Mouse (Mus musculus): Measurements from ENCODE around the gene Armc2. TPM values are rescaled to one million over a fixed set of nuclear protein-coding genes. Genes with fewer than 3 reads are reported as not detected.

Gene Armc2
- polyA plus RNA-seq, 1 experiment from 2014 or later = 1.9 TPM

DNA sequence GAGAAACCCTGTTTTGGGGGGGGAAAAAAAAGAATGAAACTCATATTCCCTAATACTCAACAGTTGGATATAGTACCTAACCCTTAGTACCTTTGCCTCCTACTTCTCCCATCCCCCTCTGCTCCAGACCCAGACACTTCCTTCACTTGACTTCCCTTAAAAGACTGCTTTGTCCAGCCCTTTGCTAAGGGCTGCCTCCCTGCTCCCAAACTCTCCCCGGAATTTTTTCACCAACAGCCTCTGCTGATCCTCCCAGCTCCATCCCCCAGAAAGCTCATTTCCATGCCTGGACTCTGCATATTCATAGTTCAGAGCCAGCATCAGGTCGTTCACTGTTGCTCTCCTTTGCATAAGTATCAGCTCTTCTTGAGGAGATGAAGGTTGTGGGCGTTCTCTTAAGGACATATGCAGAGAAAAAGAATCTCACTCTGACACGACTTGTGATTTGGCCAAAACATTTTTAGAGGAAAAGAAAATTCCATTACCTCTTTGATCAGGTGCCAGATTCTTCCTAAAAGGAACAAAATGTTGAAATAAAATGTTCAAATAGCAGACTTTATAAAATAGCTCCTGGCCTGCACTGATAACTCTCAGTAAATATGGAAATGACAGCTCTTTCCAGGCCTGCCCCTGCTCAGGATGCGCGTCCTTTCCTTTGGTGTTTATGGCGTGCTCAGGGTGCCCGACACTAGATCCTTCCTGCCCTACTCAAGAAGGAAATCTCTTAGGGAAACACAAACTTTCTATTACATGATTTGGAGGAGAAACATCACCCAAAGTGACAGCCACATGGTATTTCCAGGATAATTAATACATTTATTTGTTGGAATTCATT is 134.3 kb downstream of the Armc2 start:
- no peak overlapping the region for H3K4me3 ChIP-seq (ENCODE audit: low read depth, low read length)
- H3K27me3 ChIP-seq (ENCODE audit: control insufficient read depth, insufficient read depth, low read length) = no peaks in the 10 kb centered on the region
- no peak overlapping the region for H3K4me2 ChIP-seq (replicated peaks; ENCODE audit: low read depth, low read length)
- WGBS = 43% methylated on average over 8 of the region's 8 CpGs
- no peak overlapping the region for H3K9ac ChIP-seq (replicated peaks; ENCODE audit: low read depth, low read length)
- no peaks in the 10 kb centered on the region for H3K9me3 ChIP-seq (ENCODE audit: control insufficient read depth, low read depth, low read length)
- H3K27ac ChIP-seq (ENCODE audit: low read length) = no peak overlapping the region
- H3K36me3 ChIP-seq (ENCODE audit: control insufficient read depth, insufficient read depth, low read length) = no peaks in the 10 kb centered on the region
- ATAC-seq (ENCODE audit: insufficient number of reproducible peaks, insufficient read depth, low FRiP score, low read depth) = no peak
- H3K4me1 ChIP-seq (ENCODE audit: control insufficient read depth, insufficient read depth, low read length) = no peaks in the 10 kb centered on the region

DNA sequence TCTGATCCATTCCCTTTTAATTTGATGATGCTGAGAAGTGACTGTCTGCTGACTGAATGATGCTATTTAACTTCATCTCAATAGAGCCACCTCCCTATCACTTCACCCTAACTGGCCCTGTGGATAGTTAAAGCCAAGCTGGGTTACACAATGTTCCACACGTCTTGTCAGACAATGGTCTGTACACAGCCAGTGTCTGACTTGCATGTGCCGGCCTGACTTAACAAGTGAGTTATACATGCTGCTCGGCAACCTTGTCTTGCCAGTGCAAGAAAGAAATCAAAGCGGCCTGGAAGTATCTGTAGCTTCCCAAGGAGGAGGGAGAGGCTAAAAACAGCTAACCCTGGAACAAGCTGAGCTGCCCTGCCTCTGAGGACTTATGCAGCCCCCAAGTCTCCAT is 136.8 kb downstream of the Armc2 start:
- H3K27ac ChIP-seq (ENCODE audit: low read length) = no peak overlapping the region
- 53% methylated on average over 4 of the region's 4 CpGs for WGBS
- no peak overlapping the region for H3K4me3 ChIP-seq (ENCODE audit: low read depth, low read length)
- H3K9me3 ChIP-seq (ENCODE audit: control insufficient read depth, low read depth, low read length) = no peaks in the 10 kb centered on the region
- ATAC-seq (ENCODE audit: insufficient number of reproducible peaks, insufficient read depth, low FRiP score, low read depth) = no peak
- no peaks in the 10 kb centered on the region for H3K27me3 ChIP-seq (ENCODE audit: control insufficient read depth, insufficient read depth, low read length)
- H3K9ac ChIP-seq (replicated peaks; ENCODE audit: low read depth, low read length) = no peak overlapping the region
- H3K4me2 ChIP-seq (replicated peaks; ENCODE audit: low read depth, low read length) = no peak overlapping the region
- H3K4me1 ChIP-seq (ENCODE audit: control insufficient read depth, insufficient read depth, low read length) = no peaks in the 10 kb centered on the region
- no peaks in the 10 kb centered on the region for H3K36me3 ChIP-seq (ENCODE audit: control insufficient read depth, insufficient read depth, low read length)

- Histone ChIP-seq H3K4me3 (ENCODE audit: low read depth, low read length) (no peak overlapping the region), H3K27me3 (ENCODE audit: control insufficient read depth, insufficient read depth, low read length) (no peaks in the 10 kb centered on the region), H3K4me1 (ENCODE audit: control insufficient read depth, insufficient read depth, low read length) (no peaks in the 10 kb centered on the region), H3K9ac (replicated peaks; ENCODE audit: low read depth, low read length) (no peak overlapping the region), H3K27ac (ENCODE audit: low read length) (no peak overlapping the region), H3K36me3 (ENCODE audit: control insufficient read depth, insufficient read depth, low read length) (no peaks in the 10 kb centered on the region), H3K9me3 (ENCODE audit: control insufficient read depth, low read depth, low read length) (no peaks in the 10 kb centered on the region), H3K4me2 (replicated peaks; ENCODE audit: low read depth, low read length) (no peak overlapping the region)
- ATAC-seq (ENCODE audit: insufficient number of reproducible peaks, insufficient read depth, low FRiP score, low read depth) = no peak
- WGBS = 21% methylated on average over 1 of the region's 1 CpGs
Observed at GRCm38 (mm10) chr10:41880777-41881176, 137.5 kb downstream of the Armc2 start.

- H3K4me3 ChIP-seq (ENCODE audit: low read depth, low read length) = no peak overlapping the region
- H3K27me3 ChIP-seq (ENCODE audit: control insufficient read depth, insufficient read depth, low read length) = no peaks in the 10 kb centered on the region
- no peaks in the 10 kb centered on the region for H3K36me3 ChIP-seq (ENCODE audit: control insufficient read depth, insufficient read depth, low read length)
- H3K9me3 ChIP-seq (ENCODE audit: control insufficient read depth, low read depth, low read length) = no peaks in the 10 kb centered on the region
- 40% methylated on average over 4 of the region's 4 CpGs for WGBS
- H3K9ac ChIP-seq (replicated peaks; ENCODE audit: low read depth, low read length) = no peak overlapping the region
- no peak overlapping the region for H3K27ac ChIP-seq (ENCODE audit: low read length)
- ATAC-seq (ENCODE audit: insufficient number of reproducible peaks, insufficient read depth, low FRiP score, low read depth) = no peak
- H3K4me1 ChIP-seq (ENCODE audit: control insufficient read depth, insufficient read depth, low read length) = no peaks in the 10 kb centered on the region
- no peak overlapping the region for H3K4me2 ChIP-seq (replicated peaks; ENCODE audit: low read depth, low read length)
Observed at GRCm38 (mm10) chr10:41880206-41880605, 138.0 kb downstream of the Armc2 start.

- no peak for ATAC-seq (ENCODE audit: insufficient number of reproducible peaks, insufficient read depth, low FRiP score, low read depth)
- H3K27ac ChIP-seq (ENCODE audit: low read length) = no peak overlapping the region
- no peaks in the 10 kb centered on the region for H3K9me3 ChIP-seq (ENCODE audit: control insufficient read depth, low read depth, low read length)
- H3K4me2 ChIP-seq (replicated peaks; ENCODE audit: low read depth, low read length) = no peak overlapping the region
- H3K27me3 ChIP-seq (ENCODE audit: control insufficient read depth, insufficient read depth, low read length) = no peaks in the 10 kb centered on the region
- no peaks in the 10 kb centered on the region for H3K4me1 ChIP-seq (ENCODE audit: control insufficient read depth, insufficient read depth, low read length)
- H3K36me3 ChIP-seq (ENCODE audit: control insufficient read depth, insufficient read depth, low read length) = no peaks in the 10 kb centered on the region
- H3K9ac ChIP-seq (replicated peaks; ENCODE audit: low read depth, low read length) = no peak overlapping the region
- 71% methylated on average over 1 of the region's 1 CpGs for WGBS
- H3K4me3 ChIP-seq (ENCODE audit: low read depth, low read length) = no peak overlapping the region
Observed at GRCm38 (mm10) chr10:41879675-41880074, 138.6 kb downstream of the Armc2 start.

DNA sequence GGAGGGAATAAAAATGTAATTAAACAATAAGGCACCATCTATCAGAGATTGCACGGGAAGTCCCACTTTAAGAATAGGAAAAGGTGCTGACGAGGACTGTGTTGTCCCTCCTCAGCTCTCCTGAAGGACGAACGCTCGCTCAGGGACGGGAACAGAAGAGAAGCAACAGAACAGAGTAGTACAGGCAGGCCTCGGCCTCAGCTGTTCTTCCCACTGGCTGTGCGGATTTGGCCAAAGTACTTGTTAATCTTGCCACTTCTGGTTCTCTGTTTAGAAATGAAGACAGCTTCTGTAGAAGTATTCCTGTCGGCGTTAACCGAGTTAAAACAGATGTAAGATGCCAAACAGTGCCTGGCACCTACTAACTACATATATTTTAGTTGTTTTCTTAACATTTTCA is 139.9 kb downstream of the Armc2 start:
- Histone ChIP-seq H3K9ac (replicated peaks; ENCODE audit: low read depth, low read length) (no peak overlapping the region), H3K36me3 (ENCODE audit: control insufficient read depth, insufficient read depth, low read length) (no peaks in the 10 kb centered on the region), H3K27ac (ENCODE audit: low read length) (no peak overlapping the region), H3K4me3 (ENCODE audit: low read depth, low read length) (no peak overlapping the region), H3K4me2 (replicated peaks; ENCODE audit: low read depth, low read length) (no peak overlapping the region), H3K9me3 (ENCODE audit: control insufficient read depth, low read depth, low read length) (no peaks in the 10 kb centered on the region), H3K27me3 (ENCODE audit: control insufficient read depth, insufficient read depth, low read length) (no peaks in the 10 kb centered on the region), H3K4me1 (ENCODE audit: control insufficient read depth, insufficient read depth, low read length) (no peaks in the 10 kb centered on the region)
- ATAC-seq (ENCODE audit: insufficient number of reproducible peaks, insufficient read depth, low FRiP score, low read depth) = no peak
- 82% methylated on average over 11 of the region's 11 CpGs for WGBS

DNA sequence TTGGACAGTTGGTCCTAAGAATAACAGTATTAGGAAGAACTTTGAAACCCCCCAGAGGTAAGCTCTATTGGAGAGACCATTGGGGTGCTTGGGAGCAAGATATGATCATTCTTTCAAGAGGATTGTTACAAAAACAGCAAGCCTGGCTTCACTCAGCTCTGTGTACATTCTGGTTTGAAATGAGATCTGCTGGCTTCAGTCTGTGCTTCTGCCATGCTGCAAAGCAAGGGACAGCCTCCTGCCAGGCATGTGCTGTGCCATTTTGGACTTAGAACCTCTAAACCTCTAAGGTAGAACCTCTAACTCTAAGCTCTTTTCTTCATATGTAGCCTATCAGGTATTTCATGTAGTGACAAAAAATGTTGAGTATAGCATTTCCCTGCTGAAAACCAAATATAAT is 142.6 kb downstream of the Armc2 start:
- no peak for ATAC-seq (ENCODE audit: insufficient number of reproducible peaks, insufficient read depth, low FRiP score, low read depth)
- H3K4me3 ChIP-seq (ENCODE audit: low read depth, low read length) = no peak overlapping the region
- H3K27me3 ChIP-seq (ENCODE audit: control insufficient read depth, insufficient read depth, low read length) = no peaks in the 10 kb centered on the region
- no peak overlapping the region for H3K9ac ChIP-seq (replicated peaks; ENCODE audit: low read depth, low read length)
- no peaks in the 10 kb centered on the region for H3K9me3 ChIP-seq (ENCODE audit: control insufficient read depth, low read depth, low read length)
- no peaks in the 10 kb centered on the region for H3K4me1 ChIP-seq (ENCODE audit: control insufficient read depth, insufficient read depth, low read length)
- no peaks in the 10 kb centered on the region for H3K36me3 ChIP-seq (ENCODE audit: control insufficient read depth, insufficient read depth, low read length)
- no peak overlapping the region for H3K4me2 ChIP-seq (replicated peaks; ENCODE audit: low read depth, low read length)
- no peak overlapping the region for H3K27ac ChIP-seq (ENCODE audit: low read length)

- no peaks in the 10 kb centered on the region for H3K9me3 ChIP-seq (ENCODE audit: control insufficient read depth, low read depth, low read length)
- H3K4me1 ChIP-seq (ENCODE audit: control insufficient read depth, insufficient read depth, low read length) = no peaks in the 10 kb centered on the region
- ATAC-seq (ENCODE audit: insufficient number of reproducible peaks, insufficient read depth, low FRiP score, low read depth) = no peak
- 51% methylated on average over 2 of the region's 2 CpGs for WGBS
- no peak overlapping the region for H3K4me3 ChIP-seq (ENCODE audit: low read depth, low read length)
- H3K27me3 ChIP-seq (ENCODE audit: control insufficient read depth, insufficient read depth, low read length) = no peaks in the 10 kb centered on the region
- no peak overlapping the region for H3K27ac ChIP-seq (ENCODE audit: low read length)
- no peak overlapping the region for H3K4me2 ChIP-seq (replicated peaks; ENCODE audit: low read depth, low read length)
- H3K9ac ChIP-seq (replicated peaks; ENCODE audit: low read depth, low read length) = no peak overlapping the region
- no peaks in the 10 kb centered on the region for H3K36me3 ChIP-seq (ENCODE audit: control insufficient read depth, insufficient read depth, low read length)
Observed at GRCm38 (mm10) chr10:41871564-41871963, 146.7 kb downstream of the Armc2 start.

GRCm38 (mm10) chr10:41870101-41870500 is 148.1 kb downstream of the Armc2 start:
- 0 out of 2 replicates have a peak, but pooled peaks cover 4% of the 10 kb centered on the region for H3K4me1 ChIP-seq (ENCODE audit: control insufficient read depth, insufficient read depth, low read length)
- H3K9ac ChIP-seq (replicated peaks; ENCODE audit: low read depth, low read length) = no peak overlapping the region
- whole genome bisulfite sequencing = 33% methylated on average over 2 of the region's 2 CpGs
- no peak for ATAC-seq (ENCODE audit: insufficient number of reproducible peaks, insufficient read depth, low FRiP score, low read depth)
- H3K27me3 ChIP-seq (ENCODE audit: control insufficient read depth, insufficient read depth, low read length) = no peaks in the 10 kb centered on the region
- no peak overlapping the region for H3K27ac ChIP-seq (ENCODE audit: low read length)
- no peak overlapping the region for H3K4me3 ChIP-seq (ENCODE audit: low read depth, low read length)
- no peaks in the 10 kb centered on the region for H3K36me3 ChIP-seq (ENCODE audit: control insufficient read depth, insufficient read depth, low read length)
- no peak overlapping the region for H3K4me2 ChIP-seq (replicated peaks; ENCODE audit: low read depth, low read length)
- H3K9me3 ChIP-seq (ENCODE audit: control insufficient read depth, low read depth, low read length) = no peaks in the 10 kb centered on the region
